Mouse (Mus musculus): ENCODE results near the gene Cdc42ep4.

GRCm38 (mm10) chr11:113715078-113715674 is 36.5 kb downstream of the Cdc42ep4 start:
- no peak for TF ChIP-seq CTCF (IDR thresholded peaks at IDR 0.05; ENCODE audit: borderline replicate concordance, extremely low read depth, insufficient read depth, insufficient read length)
- no peak for TF ChIP-seq POLR2A (IDR thresholded peaks at IDR 0.05; ENCODE audit: borderline replicate concordance, extremely low read depth, insufficient read depth, insufficient read length, poor library complexity, severe bottlenecking)
